Mouse (Mus musculus): ENCODE data around the gene Mmd2.

Gene Mmd2

GRCm38 (mm10) chr5:142608989-142609325 lies 357 bp upstream of the Mmd2 start:
- DNase-seq (ENCODE audit: low read depth, low spot score) = no peak

- DNase-seq (ENCODE audit: low read depth, low spot score) = no peak
Observed at GRCm38 (mm10) chr5:142605288-142605687, 3.3 kb downstream of the Mmd2 start.

- DNase-seq (ENCODE audit: low read depth, low spot score) = no peak
Observed at GRCm38 (mm10) chr5:142604379-142604778, 4.2 kb downstream of the Mmd2 start.

- DNase-seq (ENCODE audit: low read depth, low spot score) = no peak
Observed at GRCm38 (mm10) chr5:142597648-142598390, 10.8 kb downstream of the Mmd2 start.

- DNase-seq (ENCODE audit: low read depth, low spot score) = no peak
Observed at GRCm38 (mm10) chr5:142596723-142597122, 11.9 kb downstream of the Mmd2 start.

- DNase-seq (ENCODE audit: low read depth, low spot score) = no peak
Observed at GRCm38 (mm10) chr5:142595698-142596097, 12.9 kb downstream of the Mmd2 start.

GRCm38 (mm10) chr5:142590953-142591616 lies 17.5 kb downstream of the Mmd2 start:
- DNase-seq (ENCODE audit: low read depth, low spot score) = no peak

GRCm38 (mm10) chr5:142583616-142584126 lies 24.9 kb downstream of the Mmd2 start:
- no peak for DNase-seq (ENCODE audit: low read depth, low spot score)

GRCm38 (mm10) chr5:142581517-142581916 lies 27.1 kb downstream of the Mmd2 start:
- DNase-seq (ENCODE audit: low read depth, low spot score) = peak; percentile 73

- DNase-seq (ENCODE audit: low read depth, low spot score) = no peak
Observed at GRCm38 (mm10) chr5:142578192-142578591, 30.4 kb downstream of the Mmd2 start.

GRCm38 (mm10) chr5:142576832-142577231 lies 31.8 kb downstream of the Mmd2 start:
- no peak for DNase-seq (ENCODE audit: low read depth, low spot score)

- no peak for DNase-seq (ENCODE audit: low read depth, low spot score)
Observed at GRCm38 (mm10) chr5:142574323-142575057, 34.1 kb downstream of the Mmd2 start.

GRCm38 (mm10) chr5:142564606-142565005 lies 44.0 kb downstream of the Mmd2 start:
- DNase-seq (ENCODE audit: low read depth, low spot score) = no peak

- no peak for DNase-seq (ENCODE audit: low read depth, low spot score)
Observed at GRCm38 (mm10) chr5:142560261-142560660, 48.3 kb downstream of the Mmd2 start.

- peak; percentile 87 for DNase-seq (ENCODE audit: low read depth, low spot score)
Observed at GRCm38 (mm10) chr5:142557397-142558067, 51.1 kb downstream of the Mmd2 start.

- DNase-seq (ENCODE audit: low read depth, low spot score) = no peak
Observed at GRCm38 (mm10) chr5:142556721-142557120, 51.9 kb downstream of the Mmd2 start.

GRCm38 (mm10) chr5:142555866-142556265 lies 52.7 kb downstream of the Mmd2 start:
- DNase-seq (ENCODE audit: low read depth, low spot score) = no peak

- peak; percentile 94 for DNase-seq (ENCODE audit: low read depth, low spot score)
Observed at GRCm38 (mm10) chr5:142550706-142551652, 57.6 kb downstream of the Mmd2 start, which contains the start of gene Radil. Gene Radil (minus strand): TSS chr5:142551098.

- peak; percentile 46 for DNase-seq (ENCODE audit: low read depth, low spot score)
Observed at GRCm38 (mm10) chr5:142549961-142550705, 58.5 kb downstream of the Mmd2 start.

- DNase-seq (ENCODE audit: low read depth, low spot score) = no peak
Observed at GRCm38 (mm10) chr5:142549441-142549840, 59.2 kb downstream of the Mmd2 start.

All from forelimb bud, embryonic 11.5 days (tissue).